10 mouse cellular contexts compared by ENCODE assay signal in genomic region chr4:123918851-123919250, GRCm38 (mm10). TPM values are rescaled to one million over a fixed set of nuclear protein-coding genes. Genes with fewer than 3 reads are reported as not detected.
DNase-seq lines count a peak whose midpoint lies in the region; ATAC-seq and TF ChIP-seq lines count a peak whose summit lies in the region.
"Had no signal": no experiment of that assay in that cellular context is flagged by ENCODE, and none has a peak within 500 bp of the region (broad histone marks: within the 10 kb centered on the region; RNA-seq: fewer than 3 reads in every experiment).

No protein-coding gene starts in this region.

- peak overlapping the region; percentile 28; the same call in 1 of the 2 replicates for H3K9ac ChIP-seq in embryonic facial prominence, embryonic 11.5 days (replicated peaks; ENCODE audit: low read length)
- H3K9ac ChIP-seq in midbrain, postnatal 0 days (replicated peaks; ENCODE audit: low read length, poor library complexity, severe bottlenecking), result 0 out of 2 replicates have a peak overlapping the region, but pooled peaks have one; percentile 8

- peak overlapping the region; percentile 89 for H3K4me3 ChIP-seq in layer of hippocampus, adult 2 months
- H3K4me3 ChIP-seq in embryonic facial prominence, embryonic 11.5 days (ENCODE audit: low read depth, low read length), result peak overlapping the region; percentile 96; the same call in 1 of the 2 replicates
- H3K4me3 ChIP-seq in midbrain, postnatal 0 days (ENCODE audit: low read depth, low read length), result peak overlapping the region; percentile 99; the same call in 1 of the 2 replicates

- whole genome bisulfite sequencing in embryonic facial prominence, embryonic 11.5 days, result 63% methylated on average over 2 of the region's 2 CpGs
- WGBS in midbrain, postnatal 0 days, result 65% methylated on average over 2 of the region's 2 CpGs

- H3K36me3 ChIP-seq in embryonic facial prominence, embryonic 11.5 days (replicated peaks; ENCODE audit: control insufficient read depth, insufficient read depth, low read depth, low read length), result no peaks in the 10 kb centered on the region; the same call in 1 of the 2 replicates
- peaks cover 21% of the 10 kb centered on the region for H3K36me3 ChIP-seq in midbrain, postnatal 0 days (ENCODE audit: insufficient read depth, low read length)

- H3K27me3 ChIP-seq in embryonic facial prominence, embryonic 11.5 days (ENCODE audit: control insufficient read depth, insufficient read depth, low read length), result no peaks in the 10 kb centered on the region
- no peaks in the 10 kb centered on the region for H3K27me3 ChIP-seq in midbrain, postnatal 0 days (ENCODE audit: insufficient read depth, low read length)

- ATAC-seq in embryonic facial prominence, embryonic 11.5 days (replicated peaks; ENCODE audit: insufficient number of reproducible peaks, low FRiP score, low TSS enrichment, low read depth), result no peak
- no peak for ATAC-seq in midbrain, postnatal 0 days (ENCODE audit: low FRiP score)
- no peak for ATAC-seq in megakaryocyte progenitor cell, adult 5-6 weeks (replicated peaks; ENCODE audit: poor library complexity)

- no peak overlapping the region for H3K4me2 ChIP-seq in embryonic facial prominence, embryonic 11.5 days (ENCODE audit: low read depth, low read length)
- peak overlapping the region; percentile 94 for H3K4me2 ChIP-seq in midbrain, postnatal 0 days (ENCODE audit: low read depth, low read length, poor library complexity, severe bottlenecking)

- no peak for DNase-seq in layer of hippocampus, adult 2 months (ENCODE audit: low spot score in 2 of 2)
- no peak for DNase-seq in layer of hippocampus, postnatal 36 days
- DNase-seq in embryonic facial prominence, embryonic 11.5 days (ENCODE audit: low spot score), result no peak
- peak; percentile 13 for DNase-seq in induced T-regulatory cell, adult 2 months (ENCODE audit: low read depth)
- DNase-seq in midbrain, postnatal 0 days (ENCODE audit: low spot score), result no peak
- no peak for DNase-seq in left cerebral cortex, adult 8-10 months (ENCODE audit: low spot score in 2 of 2)
- no peak for DNase-seq in layer of hippocampus, adult 9-10 months (ENCODE audit: low spot score)
- DNase-seq: adrenal gland, postnatal 10 days had no signal

- no peak for TF ChIP-seq CTCF in layer of hippocampus, adult 2 months (conservative IDR thresholded peaks at IDR 0.05)
- no peak for TF ChIP-seq CTCF in midbrain, postnatal 0 days (IDR thresholded peaks at IDR 0.05)

- no peaks in the 10 kb centered on the region for H3K4me1 ChIP-seq in embryonic facial prominence, embryonic 11.5 days (ENCODE audit: control insufficient read depth, insufficient read depth, low read length)
- peaks cover 11% of the 10 kb centered on the region; the same call in 1 of the 2 replicates for H3K4me1 ChIP-seq in midbrain, postnatal 0 days (ENCODE audit: insufficient read depth, low read length)

- H3K27ac ChIP-seq in layer of hippocampus, adult 2 months, result no peak overlapping the region
- no peak overlapping the region for H3K27ac ChIP-seq in embryonic facial prominence, embryonic 11.5 days (replicated peaks; ENCODE audit: low read depth, low read length)
- no peak overlapping the region for H3K27ac ChIP-seq in midbrain, postnatal 0 days (ENCODE audit: low read depth, low read length)

- no peaks in the 10 kb centered on the region for H3K9me3 ChIP-seq in embryonic facial prominence, embryonic 11.5 days (replicated peaks; ENCODE audit: control insufficient read depth, low read length)
- H3K9me3 ChIP-seq in midbrain, postnatal 0 days (ENCODE audit: low read length), result no peaks in the 10 kb centered on the region

RNA-seq across cellular contexts. Expression of gene 4930535I16Rik, which starts 1.0 kb away (rescaled TPM):
- total RNA-seq in layer of hippocampus, adult 2 months (2021), result not detected
- total RNA-seq in layer of hippocampus, postnatal 36 days (2021), result not detected
- not detected in 2 replicates for polyA plus RNA-seq in embryonic facial prominence, embryonic 11.5 days (2014; fragmentation: Nextera tagmentation; extraction: Ambion mirVana)
- total RNA-seq in midbrain, postnatal 0 days (2014; rRNA removed), result not detected in 2 replicates
- not detected in 2 replicates for polyA plus RNA-seq in midbrain, postnatal 0 days (2015; fragmentation: Nextera tagmentation; extraction: Ambion mirVana)
- not detected in 2 replicates for total RNA-seq in megakaryocyte progenitor cell, adult 5-6 weeks (2015)
- not detected in 2 replicates for total RNA-seq in megakaryocyte progenitor cell, adult 5-6 weeks (2017)
- total RNA-seq in left cerebral cortex, adult 8-10 months (2022), result not detected
- total RNA-seq: adrenal gland, postnatal 10 days; hematopoietic stem cell, adult 5-6 weeks had no signal

RNA-seq across cellular contexts. Expression of gene Rragc, which starts 1.6 kb away (rescaled TPM):
- total RNA-seq in layer of hippocampus, adult 2 months (2021), result 10 to 100 TPM; 54.8 to 60.6 TPM
- 10 to 100 TPM; 56.5 to 59.2 TPM for total RNA-seq in layer of hippocampus, postnatal 36 days (2021)
- polyA plus RNA-seq in embryonic facial prominence, embryonic 11.5 days (2014; fragmentation: Nextera tagmentation; extraction: Ambion mirVana), result 54.0 and 55.2 TPM in 2 replicates
- 38.1 and 55.7 TPM in 2 replicates for total RNA-seq in midbrain, postnatal 0 days (2014; rRNA removed)
- polyA plus RNA-seq in midbrain, postnatal 0 days (2015; fragmentation: Nextera tagmentation; extraction: Ambion mirVana), result 39.3 and 41.9 TPM in 2 replicates
- total RNA-seq in megakaryocyte progenitor cell, adult 5-6 weeks (2015), result 33.7 and 42.3 TPM in 2 replicates
- total RNA-seq in megakaryocyte progenitor cell, adult 5-6 weeks (2017), result 35.7 and 37.0 TPM in 2 replicates
- total RNA-seq in left cerebral cortex, adult 8-10 months (2022), result 10 to 100 TPM; 66.4 to 69.6 (median 67.6) TPM

RNA-seq across cellular contexts. Expression of gene Mycbp, which starts 14.2 kb away (rescaled TPM):
- 10 to 100 TPM in 1 of 2 experiments, 1 to 10 TPM in 1; 9.9 to 11.3 TPM for total RNA-seq in layer of hippocampus, adult 2 months (2021)
- total RNA-seq in layer of hippocampus, postnatal 36 days (2021), result 10 to 100 TPM; 11.4 to 12.7 TPM
- 74.0 and 76.0 TPM in 2 replicates for polyA plus RNA-seq in embryonic facial prominence, embryonic 11.5 days (2014; fragmentation: Nextera tagmentation; extraction: Ambion mirVana)
- 6.7 and 6.8 TPM in 2 replicates for total RNA-seq in midbrain, postnatal 0 days (2014; rRNA removed)
- polyA plus RNA-seq in midbrain, postnatal 0 days (2015; fragmentation: Nextera tagmentation; extraction: Ambion mirVana), result 34.9 and 46.6 TPM in 2 replicates
- 44.8 and 49.6 TPM in 2 replicates for total RNA-seq in megakaryocyte progenitor cell, adult 5-6 weeks (2015)
- 31.0 and 34.5 TPM in 2 replicates for total RNA-seq in megakaryocyte progenitor cell, adult 5-6 weeks (2017)
- 10 to 100 TPM in 2 of 4 experiments, 1 to 10 TPM in 2; 6.9 to 12.3 (median 9.6) TPM for total RNA-seq in left cerebral cortex, adult 8-10 months (2022)

RNA-seq across cellular contexts. Expression of gene 4933427I04Rik, which starts 59.4 kb away (rescaled TPM):
- total RNA-seq in layer of hippocampus, adult 2 months (2021), result not detected
- total RNA-seq in layer of hippocampus, postnatal 36 days (2021), result not detected
- polyA plus RNA-seq in embryonic facial prominence, embryonic 11.5 days (2014; fragmentation: Nextera tagmentation; extraction: Ambion mirVana), result 0.10 TPM in 1 of 2 replicates, not detected in the other
- total RNA-seq in midbrain, postnatal 0 days (2014; rRNA removed), result not detected in 2 replicates
- 0.06 TPM in 1 of 2 replicates, not detected in the other for polyA plus RNA-seq in midbrain, postnatal 0 days (2015; fragmentation: Nextera tagmentation; extraction: Ambion mirVana)
- total RNA-seq in megakaryocyte progenitor cell, adult 5-6 weeks (2015), result not detected in 2 replicates
- total RNA-seq in megakaryocyte progenitor cell, adult 5-6 weeks (2017), result not detected in 2 replicates
- under 1 TPM in 1 of 4 experiments, not detected in 3; 0.16 TPM for total RNA-seq in left cerebral cortex, adult 8-10 months (2022)
- total RNA-seq: adrenal gland, postnatal 10 days; hematopoietic stem cell, adult 5-6 weeks had no signal
